9 mouse cellular contexts compared by ENCODE assay signal in genomic region chr7:46845978-46846485, GRCm38 (mm10). TPM values are rescaled to one million over a fixed set of nuclear protein-coding genes. Genes with fewer than 3 reads are reported as not detected.
DNase-seq lines count a peak whose midpoint lies in the region; ATAC-seq and TF ChIP-seq lines count a peak whose summit lies in the region.
"Had no signal": no experiment of that assay in that cellular context is flagged by ENCODE, and none has a peak within 500 bp of the region (broad histone marks: within the 10 kb centered on the region; RNA-seq: fewer than 3 reads in every experiment).

No protein-coding gene starts in this region.

- peak overlapping the region; percentile 96 for H3K9ac ChIP-seq in forebrain, embryonic 11.5 days (ENCODE audit: low read length)

- peaks cover 8% of the 10 kb centered on the region; the same call in 1 of the 2 replicates for H3K4me1 ChIP-seq in forebrain, embryonic 11.5 days (replicated peaks; ENCODE audit: control insufficient read depth, insufficient read depth, low read length)
- H3K4me1 ChIP-seq in small intestine, adult 2 months (ENCODE audit: control insufficient read depth, insufficient read depth, insufficient read length, low read length) = peaks cover 33% of the 10 kb centered on the region; the same call in 1 of the 2 replicates

- WGBS in forebrain, embryonic 11.5 days = under 1% methylated on average over 35 of the region's 36 CpGs
- WGBS in small intestine, adult 2 months = under 1% methylated on average over 36 of the region's 36 CpGs

- no peaks in the 10 kb centered on the region for H3K27me3 ChIP-seq in forebrain, embryonic 11.5 days (ENCODE audit: control insufficient read depth, insufficient read depth, low read length)
- H3K27me3 ChIP-seq in small intestine, adult 2 months (ENCODE audit: control insufficient read depth, insufficient read depth, low read length) = no peaks in the 10 kb centered on the region

- TF ChIP-seq POLR2A in small intestine, adult 2 months (IDR thresholded peaks at IDR 0.05; ENCODE audit: low read depth, low read length) = no peak; the same call in 1 of the 2 replicates

- peak; percentile 4; the same call in 1 of the 2 replicates for ATAC-seq in forebrain, embryonic 11.5 days (replicated peaks; ENCODE audit: low FRiP score)
- peak; percentile 41 for ATAC-seq in inflammation-experienced regulatory T-cells, adult 6 months

- peak overlapping the region; percentile 83 for H3K4me2 ChIP-seq in forebrain, embryonic 11.5 days (ENCODE audit: low read depth, low read length, severe bottlenecking)

- no peak for TF ChIP-seq CTCF in left cerebral cortex, adult 2 months (IDR thresholded peaks at IDR 0.05)
- no peak for TF ChIP-seq CTCF in small intestine, adult 2 months (IDR thresholded peaks at IDR 0.05; ENCODE audit: extremely low read depth, insufficient read length, insufficient replicate concordance, low read depth, low read length)

- peaks cover 8% of the 10 kb centered on the region for H3K36me3 ChIP-seq in forebrain, embryonic 11.5 days (ENCODE audit: control insufficient read depth, insufficient read depth, low read length)
- H3K36me3 ChIP-seq in small intestine, adult 2 months (ENCODE audit: control insufficient read depth, insufficient read depth, low read length) = peaks cover 28% of the 10 kb centered on the region

- H3K4me3 ChIP-seq in left cerebral cortex, adult 2 months = peak overlapping the region; percentile 93
- H3K4me3 ChIP-seq in forebrain, embryonic 11.5 days (ENCODE audit: low read depth, low read length) = peak overlapping the region; percentile 92
- H3K4me3 ChIP-seq in small intestine, adult 2 months (ENCODE audit: low read depth, low read length) = peak overlapping the region; percentile 93

- DNase-seq in left cerebral cortex, adult 2 months (ENCODE audit: extremely low spot score in 1 of 2, low spot score in 2 of 2) = peak in 1 of 2 experiments; percentile 51
- no peak for DNase-seq in left cerebral cortex, postnatal 10 days (ENCODE audit: extremely low spot score in 1 of 2, low spot score in 2 of 2)
- peak; percentile 18 for DNase-seq in adipocyte (ENCODE audit: low spot score)
- DNase-seq in forebrain, embryonic 11.5 days (ENCODE audit: low spot score) = no peak
- DNase-seq in lung, postnatal 25 days (ENCODE audit: low spot score) = peak; percentile 35
- DNase-seq in kidney, postnatal 14 days = no peak

- peak overlapping the region; percentile 95 for H3K27ac ChIP-seq in left cerebral cortex, adult 2 months
- peak overlapping the region; percentile 81 for H3K27ac ChIP-seq in forebrain, embryonic 11.5 days (ENCODE audit: low read depth, low read length)
- peak overlapping the region; percentile 96 for H3K27ac ChIP-seq in small intestine, adult 2 months (ENCODE audit: insufficient read depth, low read depth, low read length)

- intact Hi-C loops in left cerebral cortex, adult 2 months (cut with DNase I) = loop anchor here (2.0 to 5.0 kb wide), 3 partner anchors 27 to 161 kb away; partner anchors contain the start of genes Gtf2h1, Hps5 and Spty2d1
- intact Hi-C loops in left cerebral cortex, postnatal 10 days (cut with DNase I) = no loop called here

- no peaks in the 10 kb centered on the region for H3K9me3 ChIP-seq in forebrain, embryonic 11.5 days (ENCODE audit: control insufficient read depth, low read length)

RNA-seq across cellular contexts. Expression of gene Ldha, which starts 4.8 kb away (rescaled TPM):
- total RNA-seq in left cerebral cortex, adult 2 months (2021) = 100 to 1,000 TPM; 342 to 356 TPM
- total RNA-seq in left cerebral cortex, postnatal 10 days (2021) = 100 to 1,000 TPM; 495 to 502 TPM
- polyA plus RNA-seq in forebrain, embryonic 11.5 days (2014; fragmentation: Nextera tagmentation; extraction: Ambion mirVana) = 2,020 and 2,118 TPM in 2 replicates
- polyA plus RNA-seq in inflammation-experienced regulatory T-cells, adult 6 months (2017; shearing (Covaris generic)) = 1,000 to 10,000 TPM in 1 of 3 experiments, 100 to 1,000 TPM in 2; 790 to 1,249 (median 846) TPM
- 766 and 1,649 TPM in 2 replicates for polyA plus RNA-seq in small intestine, adult 2 months (2012; rRNA removed)

RNA-seq across cellular contexts. Expression of gene Ldhc, which starts 15.0 kb away (rescaled TPM):
- not detected for total RNA-seq in left cerebral cortex, adult 2 months (2021)
- not detected for total RNA-seq in left cerebral cortex, postnatal 10 days (2021)
- 0.13 TPM in 1 of 2 replicates, not detected in the other for polyA plus RNA-seq in forebrain, embryonic 11.5 days (2014; fragmentation: Nextera tagmentation; extraction: Ambion mirVana)
- not detected for polyA plus RNA-seq in inflammation-experienced regulatory T-cells, adult 6 months (2017; shearing (Covaris generic))
- not detected in 2 replicates for polyA plus RNA-seq in small intestine, adult 2 months (2012; rRNA removed)
- total RNA-seq: heart, postnatal 36 days had no signal

RNA-seq across cellular contexts. Expression of gene Gtf2h1, which starts 50.1 kb away (rescaled TPM):
- 10 to 100 TPM; 34.3 to 36.4 TPM for total RNA-seq in left cerebral cortex, adult 2 months (2021)
- 10 to 100 TPM; 38.4 to 40.8 TPM for total RNA-seq in left cerebral cortex, postnatal 10 days (2021)
- polyA plus RNA-seq in forebrain, embryonic 11.5 days (2014; fragmentation: Nextera tagmentation; extraction: Ambion mirVana) = 53.9 and 56.2 TPM in 2 replicates
- 10 to 100 TPM; 26.7 to 29.9 (median 27.0) TPM for polyA plus RNA-seq in inflammation-experienced regulatory T-cells, adult 6 months (2017; shearing (Covaris generic))
- 3.1 and 5.9 TPM in 2 replicates for polyA plus RNA-seq in small intestine, adult 2 months (2012; rRNA removed)

RNA-seq across cellular contexts. Expression of gene Hps5, which starts 50.2 kb away (rescaled TPM):
- total RNA-seq in left cerebral cortex, adult 2 months (2021) = 10 to 100 TPM; 14.6 to 16.8 TPM
- 10 to 100 TPM; 13.8 to 14.7 TPM for total RNA-seq in left cerebral cortex, postnatal 10 days (2021)
- polyA plus RNA-seq in forebrain, embryonic 11.5 days (2014; fragmentation: Nextera tagmentation; extraction: Ambion mirVana) = 18.3 and 23.7 TPM in 2 replicates
- polyA plus RNA-seq in inflammation-experienced regulatory T-cells, adult 6 months (2017; shearing (Covaris generic)) = 10 to 100 TPM; 16.4 to 22.3 (median 19.7) TPM
- 14.4 and 22.7 TPM in 2 replicates for polyA plus RNA-seq in small intestine, adult 2 months (2012; rRNA removed)

Comparison
In these comparisons a context has a peak if more than half of its experiments do, and no peak if none do; other contexts are left out.
1. DNase-seq: peak in adipocyte (single experiment) and lung, postnatal 25 days (single experiment); none in left cerebral cortex, postnatal 10 days (0 of 2), forebrain, embryonic 11.5 days (single experiment) and kidney, postnatal 14 days (single experiment).
2. Peak in every context shown above with its lines, with median percentiles within 50 percentile points of each other: H3K27ac ChIP-seq and H3K4me3 ChIP-seq.